Mouse (Mus musculus) macrophage (primary cell): Measurements from ENCODE around the gene Nav1. TPM values are rescaled to one million over a fixed set of nuclear protein-coding genes. Genes with fewer than 3 reads are reported as not detected.
A peak's percentile ranks its signal among the peaks of the same experiment; 100 is the strongest.

Experiments
- H3K27ac ChIP-seq: fragments of 350-480 bp; formaldehyde crosslinking; 2 replicates; pipeline ENCODE4 v1.9.0; 2021
- H3K36me3 ChIP-seq: fragments of 350-480 bp; formaldehyde crosslinking; 2 replicates; pipeline ENCODE4 v1.9.0; 2021; ENCODE audit errors: inconsistent target
- H3K4me3 ChIP-seq: fragments of 350-480 bp; formaldehyde crosslinking; 2 replicates; pipeline ENCODE4 v1.9.0; 2021; ENCODE audit errors: inconsistent target
- H3K79me2 ChIP-seq: fragments of 350-480 bp; formaldehyde crosslinking; 2 replicates; pipeline ENCODE4 v1.9.0; 2021; ENCODE audit errors: inconsistent target
- WGBS: methylation state at CpG from one replicate; pipeline ENCODE4 v1.1.7; 2026; ENCODE audit warnings: inconsistent platforms; ENCODE audit not compliant: missing documents; 5-methylcytosine and 5-hydroxymethylcytosine counted together
- polyA plus RNA-seq: library from polyadenylated mRNA; stranded (reverse); fragments of 250-400 nt; gene quantifications from 3 replicates; pipeline ENCODE4 v1.2.4, GENCODE M21; 2018; ENCODE audit warnings: inconsistent platforms
- total RNA-seq, 78 experiments: library from RNA; depleted of rRNA; stranded (reverse); fragments of 250-400 nt; gene quantifications; 1 replicate in 9 of 78; 2 replicates in 24 of 78; 3 replicates in 43 of 78; 4 replicates in 2 of 78; pipeline ENCODE4 v1.2.4; 2018; ENCODE audit warnings: inconsistent platforms in 56 of 78

The Nav1 gene
- 100 to 1,000 TPM in 23 of 26 experiments, 10 to 100 TPM in 3; 59.0 to 292 (median 135) TPM for total RNA-seq (2018; cell fraction: chromatin; rRNA removed)
- total RNA-seq (2018; cell fraction: cytosol; rRNA removed), result 10 to 100 TPM; 16.1 to 57.6 (median 32.9) TPM
- total RNA-seq (2018; cell fraction: nucleus; rRNA removed), result 100 to 1,000 TPM in 6 of 26 experiments, 10 to 100 TPM in 20; 40.7 to 174 (median 60.5) TPM
- 23.0 to 33.0 TPM (median 24.1 TPM) in 3 replicates for polyA plus RNA-seq

DNA sequence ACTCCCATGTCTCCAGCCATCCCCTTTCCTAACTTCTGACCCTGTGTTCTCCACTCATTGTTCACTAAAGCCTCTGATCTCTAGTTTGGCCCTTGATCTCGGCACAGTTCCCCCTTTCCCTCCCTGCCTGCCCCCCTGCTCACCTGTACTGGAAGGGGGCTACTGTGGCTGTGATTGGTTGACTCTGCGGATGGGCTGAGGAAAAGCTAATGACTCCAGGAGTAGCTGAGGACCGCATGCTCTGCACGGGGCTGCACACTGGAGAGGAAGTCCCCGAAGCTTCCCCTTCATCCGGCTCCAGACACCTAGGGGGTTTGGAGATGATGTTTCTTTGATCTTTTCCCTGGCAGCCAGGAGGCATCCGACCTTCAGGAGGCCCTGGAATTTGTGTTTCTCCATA is at the start of gene Nav1:
TSS of gene Nav1 (minus strand) at position 277 of the 400 bp plus-strand sequence.
- 94% methylated on average over 7 of the region's 7 CpGs for WGBS
- H3K36me3 ChIP-seq, result peaks cover 21% of the 10 kb centered on the region; the same call in 1 of the 2 replicates

DNA sequence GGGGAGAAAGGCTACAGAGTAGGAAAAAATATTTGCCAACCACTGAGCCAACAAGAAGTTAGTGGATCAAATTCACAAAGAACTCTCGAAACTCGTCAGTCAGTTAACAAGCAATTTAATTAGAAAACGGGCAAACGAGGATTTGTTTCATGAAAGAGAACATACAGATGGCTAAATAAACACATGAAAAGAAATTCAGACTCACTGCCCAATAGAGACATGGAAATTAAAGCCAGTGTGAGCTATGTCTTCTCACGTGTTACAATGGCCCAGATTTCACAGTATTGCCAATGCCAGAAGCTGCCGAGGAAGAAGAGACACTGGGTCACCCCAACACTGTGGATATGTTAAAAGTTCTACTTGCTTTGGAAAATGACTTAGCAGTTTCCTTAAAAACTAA is 46.8 kb upstream of the Nav1 start:
- WGBS, result 90% methylated on average over 3 of the region's 6 CpGs
- H3K36me3 ChIP-seq, result no peaks in the 10 kb centered on the region
- H3K4me3 ChIP-seq, result no peak overlapping the region
- H3K27ac ChIP-seq, result no peak overlapping the region
- H3K79me2 ChIP-seq, result peaks cover 65% of the 10 kb centered on the region

More for the DNA sequence above, at the start of gene Nav1:
- Histone ChIP-seq H3K27ac (no peak within 1 kb of the TSS), H3K4me3 (no peak within 1 kb of the TSS), H3K79me2 (peaks cover 23% of the 10 kb centered on the region; the same call in 1 of the 2 replicates)

DNA sequence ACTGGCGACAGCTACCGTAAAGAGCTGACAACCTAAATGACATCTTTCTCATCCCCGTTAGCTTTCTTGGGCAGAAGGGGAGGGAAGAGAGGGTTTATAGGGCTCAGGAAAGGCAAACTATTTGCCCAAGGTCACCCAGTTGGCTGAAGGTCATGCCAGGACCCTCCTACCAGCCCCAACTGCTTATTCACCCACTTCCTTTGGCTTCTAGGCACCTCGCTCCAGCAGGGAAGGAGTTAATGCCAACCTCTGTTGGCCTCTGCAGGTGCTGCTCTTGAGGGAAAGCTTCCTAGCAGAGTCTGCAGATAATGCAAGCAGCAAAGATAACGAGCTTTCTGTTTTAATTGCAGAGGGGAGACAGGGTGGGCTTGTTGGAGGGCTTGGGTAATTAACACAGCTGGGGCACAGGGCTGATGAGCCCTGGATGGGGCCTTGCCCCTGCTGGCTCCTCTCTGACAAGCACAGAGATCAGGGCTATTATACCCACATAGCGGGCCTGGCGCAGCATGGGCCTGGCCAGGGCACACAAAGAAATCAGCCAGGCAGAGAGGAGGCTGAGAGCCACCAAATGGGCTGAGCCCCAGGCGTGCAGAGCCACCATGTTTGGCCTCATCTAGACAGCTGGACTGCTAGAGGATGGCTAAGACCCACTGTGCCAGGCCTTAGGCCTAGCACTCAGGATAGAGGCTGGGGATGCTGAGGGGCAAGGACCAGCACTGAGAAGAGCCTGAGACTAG is 38.5 kb upstream of the Nav1 start:
- no peaks in the 10 kb centered on the region for H3K36me3 ChIP-seq
- no peak overlapping the region for H3K27ac ChIP-seq
- H3K4me3 ChIP-seq, result no peak overlapping the region
- 95% methylated on average over 8 of the region's 8 CpGs for WGBS
- H3K79me2 ChIP-seq, result peaks cover 61% of the 10 kb centered on the region

DNA sequence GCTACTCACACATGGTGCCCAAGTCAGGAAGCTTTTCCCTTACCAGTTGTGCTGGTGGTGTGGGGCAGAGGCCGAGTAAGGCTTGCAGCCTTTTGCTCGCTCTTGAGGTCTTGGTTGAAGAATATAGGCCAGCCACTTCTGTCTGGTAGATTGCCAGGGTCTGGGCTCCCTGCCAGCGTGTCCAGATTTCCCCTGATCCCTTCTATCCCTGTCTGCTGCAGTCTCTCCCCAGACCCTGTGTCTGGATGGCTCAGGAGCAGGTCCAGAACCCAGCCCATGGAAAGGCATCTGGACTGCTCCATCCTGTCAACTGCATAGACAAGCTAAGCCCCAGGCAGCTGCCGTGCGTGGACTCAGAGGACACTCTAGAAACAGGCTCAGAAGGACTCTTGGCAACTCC is 37.0 kb upstream of the Nav1 start:
- WGBS, result 95% methylated on average over 5 of the region's 5 CpGs
- no peak overlapping the region for H3K27ac ChIP-seq
- no peaks in the 10 kb centered on the region for H3K36me3 ChIP-seq
- peaks cover 68% of the 10 kb centered on the region for H3K79me2 ChIP-seq
- H3K4me3 ChIP-seq, result no peak overlapping the region

DNA sequence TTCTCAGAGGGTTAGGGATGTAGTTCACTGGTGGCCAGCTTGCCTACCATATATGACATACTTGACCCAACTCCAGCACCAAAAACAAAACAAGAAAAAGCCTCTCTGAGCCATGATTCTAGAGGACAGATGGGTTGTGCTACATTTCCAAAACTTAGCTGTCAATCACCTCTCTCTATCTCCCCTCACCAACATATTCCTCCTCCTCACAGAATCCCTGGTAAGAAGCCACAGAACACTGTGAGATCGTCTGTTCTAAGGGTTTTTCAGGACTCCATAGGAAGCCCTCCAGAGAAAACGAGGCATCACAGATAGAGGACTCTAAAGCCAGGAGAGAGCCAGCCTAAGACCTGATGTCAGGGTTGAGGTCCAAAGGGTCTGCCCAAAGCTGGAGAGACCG is 36.6 kb upstream of the Nav1 start:
- no peak overlapping the region for H3K4me3 ChIP-seq
- no peaks in the 10 kb centered on the region for H3K36me3 ChIP-seq
- 97% methylated on average over 3 of the region's 3 CpGs for WGBS
- no peak overlapping the region for H3K27ac ChIP-seq
- peaks cover 72% of the 10 kb centered on the region for H3K79me2 ChIP-seq

DNA sequence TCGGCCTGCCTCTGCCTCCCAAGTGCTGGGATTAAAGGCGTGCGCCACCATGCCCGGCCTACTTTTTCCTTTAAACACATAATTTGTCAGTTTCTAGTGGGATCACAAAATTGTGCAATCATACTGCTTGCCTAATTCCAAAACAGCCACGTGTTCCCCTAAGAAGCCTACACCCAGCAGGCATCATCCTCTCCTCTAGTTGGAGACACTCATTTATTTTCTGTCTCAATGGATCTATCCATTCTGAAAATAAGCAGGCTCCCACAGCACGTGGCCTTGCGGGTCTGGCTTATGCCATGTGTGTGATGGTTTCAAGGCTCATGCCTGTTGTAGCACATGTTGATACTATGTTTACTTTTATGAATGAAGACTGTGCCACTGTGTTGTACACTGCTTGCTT is 32.8 kb upstream of the Nav1 start:
- Histone ChIP-seq H3K4me3 (no peak overlapping the region), H3K36me3 (no peaks in the 10 kb centered on the region), H3K79me2 (peaks cover 98% of the 10 kb centered on the region), H3K27ac (peak overlapping the region; percentile 24; the same call in 1 of the 2 replicates)
- 70% methylated on average over 7 of the region's 7 CpGs for WGBS

DNA sequence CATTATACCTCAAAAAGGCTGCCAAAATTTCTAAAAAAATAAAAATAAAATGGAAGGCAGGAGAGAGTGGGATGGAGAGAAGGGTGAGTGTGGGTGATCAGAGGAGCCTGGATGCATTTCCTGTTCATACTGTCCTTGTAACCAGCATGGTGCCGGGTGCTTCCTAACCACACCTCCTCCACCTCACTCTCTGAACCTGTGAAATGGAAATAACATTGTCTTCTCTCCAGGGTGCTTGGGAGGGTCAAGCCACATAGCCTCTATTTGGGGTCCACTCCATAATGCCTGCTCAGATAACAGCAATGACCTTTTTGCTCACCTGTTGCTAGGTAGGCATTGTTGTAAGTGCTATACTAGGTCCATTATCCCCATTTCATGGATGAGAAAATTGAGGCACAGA is 32.0 kb upstream of the Nav1 start:
- H3K79me2 ChIP-seq, result peaks cover 95% of the 10 kb centered on the region
- H3K4me3 ChIP-seq, result no peak overlapping the region
- WGBS, result 100% methylated on average over 1 of the region's 1 CpGs
- H3K27ac ChIP-seq, result peak overlapping the region; percentile 8; the same call in 1 of the 2 replicates
- no peaks in the 10 kb centered on the region for H3K36me3 ChIP-seq

DNA sequence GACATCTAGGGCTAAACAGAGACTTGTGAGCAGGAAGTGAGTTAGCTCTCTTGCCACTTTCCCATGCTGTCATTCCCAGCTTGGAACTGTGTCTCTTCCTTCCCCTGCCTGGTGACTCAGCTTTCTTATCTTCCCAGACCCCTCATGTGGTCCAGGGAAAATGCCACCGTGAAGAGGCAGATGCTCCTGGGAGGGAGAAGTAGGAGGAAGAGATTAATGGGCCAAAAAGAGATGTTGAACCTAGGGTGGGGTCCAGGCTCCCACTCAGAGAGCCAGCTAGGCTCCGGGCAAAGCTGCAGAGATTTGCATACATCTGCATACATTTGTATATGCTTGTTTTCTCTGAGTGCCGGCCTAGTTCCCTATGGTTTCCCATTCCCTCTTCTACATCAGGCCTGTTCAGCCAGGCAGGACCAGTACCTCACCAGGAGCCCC is 30.5 kb upstream of the Nav1 start:
- H3K79me2 ChIP-seq, result peaks cover 81% of the 10 kb centered on the region
- H3K4me3 ChIP-seq, result no peak overlapping the region
- H3K27ac ChIP-seq, result peak overlapping the region; percentile 64
- H3K36me3 ChIP-seq, result no peaks in the 10 kb centered on the region
- 48% methylated on average over 3 of the region's 3 CpGs for whole genome bisulfite sequencing

DNA sequence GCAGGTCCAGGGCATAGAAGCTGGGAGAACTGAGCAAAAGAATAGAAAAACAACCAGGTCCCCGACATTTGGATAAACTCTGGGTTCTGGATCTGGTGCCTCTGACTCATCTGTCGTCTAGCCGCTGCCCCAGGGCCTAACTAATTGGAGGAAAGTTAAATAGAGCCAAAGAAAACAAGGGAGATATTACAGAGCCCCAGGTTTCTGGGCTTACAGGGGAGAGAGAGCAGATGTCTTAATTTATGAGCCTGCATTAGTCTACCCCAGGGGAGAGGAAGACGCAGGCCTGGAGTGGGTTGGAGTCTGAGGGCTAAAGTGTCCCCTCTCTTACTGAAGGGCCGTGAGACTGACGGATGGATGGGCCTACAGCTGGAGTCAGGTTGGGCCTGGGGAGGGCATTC is 29.0 kb upstream of the Nav1 start:
- H3K36me3 ChIP-seq, result no peaks in the 10 kb centered on the region
- 96% methylated on average over 6 of the region's 6 CpGs for WGBS
- no peak overlapping the region for H3K4me3 ChIP-seq
- H3K27ac ChIP-seq, result 0 out of 2 replicates have a peak overlapping the region, but pooled peaks have one; percentile 94
- H3K79me2 ChIP-seq, result peaks cover 73% of the 10 kb centered on the region

DNA sequence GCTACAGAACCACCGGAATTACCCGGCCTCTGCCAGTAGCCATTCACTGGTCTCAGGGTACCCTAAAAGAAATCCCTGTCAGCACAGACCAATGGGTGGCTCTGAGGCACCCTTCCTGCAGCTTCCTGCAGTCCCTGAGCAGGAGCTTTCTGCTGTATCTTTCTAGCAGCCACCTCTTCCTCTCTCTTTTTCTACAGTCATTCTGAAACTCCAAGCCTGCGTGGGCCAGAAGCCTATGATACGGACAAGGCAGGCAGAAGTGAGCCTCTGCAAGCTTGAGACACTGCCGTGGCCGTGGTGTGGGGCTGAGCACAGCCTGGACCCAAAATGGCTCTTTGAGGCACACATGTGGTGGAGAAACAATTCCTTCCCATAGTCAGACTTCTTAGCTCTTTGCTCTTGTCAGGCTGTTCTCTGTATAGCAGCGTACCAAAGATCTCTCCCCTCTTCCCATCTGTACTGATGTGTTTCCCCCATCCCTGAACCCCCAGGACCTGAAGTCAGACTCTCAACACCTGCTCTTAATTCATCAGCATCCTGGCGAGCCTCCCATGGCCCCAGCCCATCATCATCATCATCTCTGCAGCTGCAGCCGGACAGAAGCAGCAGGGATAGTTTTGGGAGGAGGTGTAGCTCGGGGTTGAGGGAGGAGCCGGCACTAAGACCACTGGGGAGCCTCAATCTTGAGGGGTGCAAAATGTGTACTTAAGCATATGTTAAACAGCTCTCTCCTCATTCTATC is 28.4 kb upstream of the Nav1 start:
- H3K36me3 ChIP-seq, result no peaks in the 10 kb centered on the region
- peaks cover 74% of the 10 kb centered on the region for H3K79me2 ChIP-seq
- H3K4me3 ChIP-seq, result no peak overlapping the region
- WGBS, result 88% methylated on average over 11 of the region's 11 CpGs
- H3K27ac ChIP-seq, result peak overlapping the region; percentile 94

DNA sequence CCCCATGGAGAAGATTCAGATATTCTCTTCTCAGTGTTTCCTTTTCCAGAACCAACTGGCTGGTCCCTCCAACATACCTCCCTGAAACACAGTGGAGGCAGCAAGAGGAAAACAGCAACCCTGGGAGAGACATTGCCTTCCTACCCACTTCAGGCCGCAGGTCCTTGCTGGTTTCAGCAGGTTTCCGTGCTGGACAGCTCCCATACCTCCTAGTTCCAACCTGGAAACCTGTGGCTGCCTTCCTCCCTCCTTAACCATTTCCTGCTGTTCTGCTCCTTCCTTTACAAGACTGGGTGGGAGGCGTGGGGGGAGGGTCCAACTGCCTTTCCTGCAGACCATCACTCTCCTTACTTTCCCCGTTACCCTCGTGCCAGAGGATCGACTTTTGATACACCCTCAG is 27.7 kb upstream of the Nav1 start:
- 79% methylated on average over 6 of the region's 6 CpGs for WGBS
- Histone ChIP-seq H3K27ac (peak overlapping the region; percentile 94), H3K79me2 (peaks cover 72% of the 10 kb centered on the region), H3K36me3 (no peaks in the 10 kb centered on the region), H3K4me3 (0 out of 2 replicates have a peak overlapping the region, but pooled peaks have one; percentile 3)

DNA sequence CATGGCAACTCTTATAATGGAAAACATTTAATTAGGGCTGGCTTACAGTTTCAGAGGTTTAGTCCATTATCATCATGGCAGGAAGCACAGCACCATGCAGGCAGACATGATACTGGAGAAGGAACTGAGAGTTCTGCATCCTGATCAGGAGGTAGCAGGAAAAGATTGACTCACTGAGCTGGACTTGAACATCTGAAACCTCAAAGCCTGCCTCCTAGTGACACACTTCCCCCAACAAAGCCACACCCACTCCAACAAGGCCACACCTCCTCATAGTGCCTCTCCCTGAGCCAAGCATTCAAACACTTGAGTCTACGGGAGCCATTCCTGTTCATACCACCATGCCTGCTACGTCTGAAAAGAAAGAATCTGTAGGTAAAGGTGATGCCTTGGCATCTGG is 26.8 kb upstream of the Nav1 start:
- WGBS, result 86% methylated on average over 2 of the region's 2 CpGs
- Histone ChIP-seq H3K27ac (peak overlapping the region; percentile 94), H3K36me3 (no peaks in the 10 kb centered on the region), H3K79me2 (peaks cover 72% of the 10 kb centered on the region), H3K4me3 (peak overlapping the region; percentile 3)

DNA sequence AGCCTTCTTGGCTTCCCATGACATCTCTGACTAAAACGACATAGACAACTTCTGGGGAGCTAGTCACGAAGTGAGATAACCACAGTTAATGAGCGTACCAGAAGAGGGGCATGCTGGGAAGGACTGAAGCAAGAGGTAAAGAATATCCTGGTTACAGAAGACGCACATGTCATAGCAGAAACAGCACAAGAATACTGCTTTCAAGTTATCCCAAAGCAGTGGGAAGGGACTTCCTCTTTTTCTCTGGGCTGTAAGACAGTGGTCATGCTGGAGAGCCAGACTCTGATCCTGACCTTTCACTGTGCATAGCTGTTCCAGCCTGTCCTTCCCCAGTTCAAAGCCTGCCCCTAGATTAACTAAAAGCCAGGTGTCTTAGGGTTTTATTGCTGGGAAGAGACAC is 26.4 kb upstream of the Nav1 start:
- no peak overlapping the region; the same call in 1 of the 2 replicates for H3K4me3 ChIP-seq
- H3K27ac ChIP-seq, result peak overlapping the region; percentile 94
- 45% methylated on average over 4 of the region's 4 CpGs for WGBS
- H3K36me3 ChIP-seq, result no peaks in the 10 kb centered on the region
- peaks cover 72% of the 10 kb centered on the region for H3K79me2 ChIP-seq

DNA sequence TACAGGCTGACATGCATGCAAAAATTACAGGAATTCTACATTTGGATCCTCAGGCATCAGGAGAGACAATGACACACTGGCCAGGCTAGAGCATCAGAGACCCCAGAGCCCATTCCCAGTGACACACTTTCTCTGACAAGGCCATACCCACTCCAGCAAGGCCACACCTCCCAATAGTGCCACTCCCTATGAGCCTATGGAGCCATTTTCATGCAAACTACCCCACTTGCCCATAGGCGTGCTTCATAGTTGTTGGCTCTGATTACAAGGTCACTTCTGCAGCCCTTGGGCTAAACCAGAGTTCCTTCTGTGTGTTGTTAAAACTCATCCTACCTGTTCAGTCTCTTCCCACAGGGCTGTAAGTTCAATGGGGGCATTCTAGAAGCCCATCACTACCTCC is 25.1 kb upstream of the Nav1 start:
- H3K27ac ChIP-seq, result peak overlapping the region; percentile 94
- no peaks in the 10 kb centered on the region for H3K36me3 ChIP-seq
- H3K4me3 ChIP-seq, result peak overlapping the region; percentile 35
- H3K79me2 ChIP-seq, result peaks cover 72% of the 10 kb centered on the region
- WGBS, result 80% methylated on average over 1 of the region's 1 CpGs

DNA sequence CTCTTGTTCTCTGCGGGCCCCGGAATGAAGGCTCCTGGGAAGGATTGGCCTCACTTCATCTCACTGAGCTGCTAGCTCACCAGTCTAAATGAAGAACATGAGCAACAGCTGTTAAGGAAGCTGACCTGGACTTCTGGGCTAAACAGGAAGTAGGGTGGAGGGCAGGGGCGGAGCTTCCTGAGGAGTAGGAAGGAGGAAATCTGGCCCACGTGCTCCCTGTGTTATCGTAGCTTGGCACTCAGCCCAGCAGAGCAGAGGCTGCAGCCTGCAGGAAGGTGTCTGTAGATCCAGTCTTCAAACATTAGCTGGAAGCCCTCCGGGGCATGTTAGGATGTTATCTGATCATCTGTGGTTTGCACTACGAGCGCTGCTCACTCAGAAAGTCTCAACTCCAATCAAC is 24.4 kb upstream of the Nav1 start:
- peak overlapping the region; percentile 35 for H3K4me3 ChIP-seq
- H3K79me2 ChIP-seq, result peaks cover 72% of the 10 kb centered on the region
- H3K36me3 ChIP-seq, result no peaks in the 10 kb centered on the region
- peak overlapping the region; percentile 94 for H3K27ac ChIP-seq
- 5% methylated on average over 8 of the region's 8 CpGs for WGBS
